Mouse (Mus musculus): ENCODE results near the gene Cers6. TPM values are rescaled to one million over a fixed set of nuclear protein-coding genes. Genes with fewer than 3 reads are reported as not detected.

The Cers6 gene
- polyA plus RNA-seq, 1 experiment, result 23.8 TPM

DNA sequence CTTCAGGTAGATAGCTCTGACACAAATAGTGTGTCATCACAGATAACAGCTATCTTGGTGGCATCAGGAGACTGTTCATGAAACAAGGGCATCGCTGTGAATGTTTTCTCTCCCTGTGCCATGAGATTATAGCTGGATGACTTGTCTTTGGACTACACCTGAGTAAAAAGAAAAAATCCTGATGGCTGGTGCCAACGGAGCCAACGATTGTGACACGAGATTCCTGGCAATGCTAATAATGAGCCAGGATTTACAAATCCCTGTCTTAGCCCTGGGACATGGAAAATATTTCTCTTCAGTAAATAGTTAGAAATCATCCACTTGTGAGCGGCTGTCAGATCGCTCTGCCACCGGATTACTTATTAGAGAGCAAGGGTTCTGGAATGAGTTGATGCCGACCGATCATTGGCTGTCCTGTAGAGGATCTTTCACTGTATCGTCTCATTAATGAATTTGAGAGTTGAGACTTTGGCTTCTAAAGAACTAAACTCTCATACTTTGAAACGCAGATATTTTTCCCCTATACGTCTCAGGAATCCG is 157.9 kb downstream of the Cers6 start:
- TF ChIP-seq POLR2A (IDR thresholded peaks at IDR 0.05; ENCODE audit: borderline replicate concordance, control insufficient read depth, low read depth, low read length) (no peak), CTCF (IDR thresholded peaks at IDR 0.05; ENCODE audit: control insufficient read depth, insufficient read depth, low read length) (no peak)
- Histone ChIP-seq H3K4me1 (ENCODE audit: control insufficient read depth, insufficient read depth, low read length) (peaks cover 3% of the 10 kb centered on the region; the same call in 1 of the 2 replicates), H3K27ac (ENCODE audit: control insufficient read depth, insufficient read depth, low read depth, low read length, poor library complexity) (no peak overlapping the region), H3K4me3 (replicated peaks; ENCODE audit: control insufficient read depth, low read depth, low read length) (no peak overlapping the region)
- WGBS, result 89% methylated on average over 13 of the region's 13 CpGs

- peaks cover 3% of the 10 kb centered on the region; the same call in 1 of the 2 replicates for H3K4me1 ChIP-seq (ENCODE audit: control insufficient read depth, insufficient read depth, low read length)
- H3K4me3 ChIP-seq (replicated peaks; ENCODE audit: control insufficient read depth, low read depth, low read length), result no peak overlapping the region
- WGBS, result 85% methylated on average over 6 of the region's 6 CpGs
- H3K27ac ChIP-seq (ENCODE audit: control insufficient read depth, insufficient read depth, low read depth, low read length, poor library complexity), result no peak overlapping the region
- TF ChIP-seq CTCF (IDR thresholded peaks at IDR 0.05; ENCODE audit: control insufficient read depth, insufficient read depth, low read length), result no peak
- no peak for TF ChIP-seq POLR2A (IDR thresholded peaks at IDR 0.05; ENCODE audit: borderline replicate concordance, control insufficient read depth, low read depth, low read length)
These were observed 158.7 kb downstream of the Cers6 start for GRCm38 (mm10) chr2:69019821-69020489.

DNA sequence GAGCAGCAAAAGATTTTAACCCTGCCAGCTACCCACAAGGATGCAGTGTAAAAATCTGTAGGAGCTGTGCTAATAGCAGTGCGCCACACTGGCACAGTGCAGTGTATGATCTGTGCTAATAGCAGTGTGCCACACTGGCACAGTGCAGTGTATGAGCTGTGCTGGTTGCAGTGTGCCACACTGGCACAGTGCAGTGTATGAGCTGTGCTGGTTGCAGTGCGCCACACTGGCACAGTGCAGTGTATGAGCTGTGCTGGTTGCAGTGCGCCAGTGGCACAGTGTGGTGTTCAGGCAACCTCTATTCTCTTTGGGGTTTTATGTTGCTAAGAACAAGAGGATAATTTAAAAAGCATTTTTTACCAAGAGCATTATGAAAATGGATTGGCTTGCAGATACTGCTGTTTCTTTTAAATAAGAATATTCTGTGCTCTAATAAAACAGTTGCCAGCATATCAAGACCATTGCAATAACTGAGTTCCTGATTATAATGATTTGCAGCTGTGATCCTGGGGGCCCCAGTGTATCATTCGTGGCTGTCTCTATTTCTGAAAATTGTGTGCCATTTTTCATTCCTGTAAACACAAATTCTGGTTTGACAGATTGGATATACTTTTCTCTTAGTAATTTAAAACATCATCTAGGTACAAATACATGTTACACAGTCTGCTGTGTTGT is 159.5 kb downstream of the Cers6 start:
- TF ChIP-seq POLR2A (IDR thresholded peaks at IDR 0.05; ENCODE audit: borderline replicate concordance, control insufficient read depth, low read depth, low read length) (no peak), CTCF (IDR thresholded peaks at IDR 0.05; ENCODE audit: control insufficient read depth, insufficient read depth, low read length) (no peak)
- 82% methylated on average over 4 of the region's 4 CpGs for WGBS
- no peak overlapping the region for H3K4me3 ChIP-seq (replicated peaks; ENCODE audit: control insufficient read depth, low read depth, low read length)

DNA sequence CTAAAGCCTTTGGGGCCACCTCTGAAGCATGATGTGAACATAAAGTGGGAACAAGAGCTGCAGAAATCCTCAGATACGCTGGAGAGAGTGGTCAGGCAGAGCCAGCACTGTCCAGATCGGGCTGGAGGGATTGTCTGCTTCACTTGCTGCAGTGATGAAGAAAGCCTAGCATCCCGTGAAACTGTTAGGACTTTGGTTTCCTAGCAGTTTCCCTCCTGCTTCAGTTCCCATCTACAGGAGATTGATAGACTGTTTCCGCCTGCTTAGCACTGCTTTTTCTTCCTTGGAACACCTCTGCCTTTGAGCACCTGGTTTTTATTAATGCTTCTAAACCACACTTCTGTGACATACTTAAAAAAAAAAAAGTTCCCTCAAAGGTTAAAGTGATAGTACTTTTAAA is 160.3 kb downstream of the Cers6 start:
- Histone ChIP-seq H3K27ac (ENCODE audit: control insufficient read depth, insufficient read depth, low read depth, low read length, poor library complexity) (no peak overlapping the region), H3K4me1 (ENCODE audit: control insufficient read depth, insufficient read depth, low read length) (no peaks in the 10 kb centered on the region), H3K4me3 (replicated peaks; ENCODE audit: control insufficient read depth, low read depth, low read length) (no peak overlapping the region)
- TF ChIP-seq POLR2A (IDR thresholded peaks at IDR 0.05; ENCODE audit: borderline replicate concordance, control insufficient read depth, low read depth, low read length) (no peak), CTCF (IDR thresholded peaks at IDR 0.05; ENCODE audit: control insufficient read depth, insufficient read depth, low read length) (no peak)
- WGBS, result 73% methylated on average over 4 of the region's 4 CpGs

More for the DNA sequence above, 159.5 kb downstream of the Cers6 start:
- peaks cover 1% of the 10 kb centered on the region; the same call in 1 of the 2 replicates for H3K4me1 ChIP-seq (ENCODE audit: control insufficient read depth, insufficient read depth, low read length)
- H3K27ac ChIP-seq (ENCODE audit: control insufficient read depth, insufficient read depth, low read depth, low read length, poor library complexity), result no peak overlapping the region

DNA sequence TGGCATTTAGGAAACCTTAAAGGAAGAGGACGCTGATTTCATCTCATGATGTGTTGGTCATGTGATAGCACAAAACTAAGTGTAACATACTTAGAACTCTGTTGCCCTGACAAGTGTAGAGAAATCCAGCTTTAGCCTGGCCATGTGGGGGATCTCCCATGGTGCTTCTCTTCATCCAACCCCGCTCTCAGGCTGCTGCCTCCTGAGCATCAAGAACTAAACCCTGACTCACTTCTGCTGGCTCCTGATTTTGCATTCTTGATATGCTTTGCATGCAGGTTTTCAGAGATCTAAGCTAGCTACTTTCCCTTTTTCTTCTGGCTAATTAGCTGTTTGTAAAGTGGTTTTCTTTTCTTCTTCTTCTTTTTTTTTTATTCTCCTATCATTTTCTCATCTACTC is 163.6 kb downstream of the Cers6 start:
- 81% methylated on average over 2 of the region's 2 CpGs for WGBS

GRCm38 (mm10) chr2:69032562-69032961 is 171.3 kb downstream of the Cers6 start:
- 78% methylated on average over 2 of the region's 2 CpGs for WGBS
- no peak overlapping the region for H3K27ac ChIP-seq (ENCODE audit: control insufficient read depth, insufficient read depth, low read depth, low read length, poor library complexity)
- no peak overlapping the region for H3K4me3 ChIP-seq (replicated peaks; ENCODE audit: control insufficient read depth, low read depth, low read length)
- TF ChIP-seq CTCF (IDR thresholded peaks at IDR 0.05; ENCODE audit: control insufficient read depth, insufficient read depth, low read length) (no peak), POLR2A (IDR thresholded peaks at IDR 0.05; ENCODE audit: borderline replicate concordance, control insufficient read depth, low read depth, low read length) (no peak)
- H3K4me1 ChIP-seq (ENCODE audit: control insufficient read depth, insufficient read depth, low read length), result no peaks in the 10 kb centered on the region

More for the DNA sequence above, 163.6 kb downstream of the Cers6 start:
- Histone ChIP-seq H3K4me1 (ENCODE audit: control insufficient read depth, insufficient read depth, low read length) (no peaks in the 10 kb centered on the region), H3K4me3 (replicated peaks; ENCODE audit: control insufficient read depth, low read depth, low read length) (no peak overlapping the region), H3K27ac (ENCODE audit: control insufficient read depth, insufficient read depth, low read depth, low read length, poor library complexity) (no peak overlapping the region)
- TF ChIP-seq POLR2A (IDR thresholded peaks at IDR 0.05; ENCODE audit: borderline replicate concordance, control insufficient read depth, low read depth, low read length) (no peak), CTCF (IDR thresholded peaks at IDR 0.05; ENCODE audit: control insufficient read depth, insufficient read depth, low read length) (no peak)

DNA sequence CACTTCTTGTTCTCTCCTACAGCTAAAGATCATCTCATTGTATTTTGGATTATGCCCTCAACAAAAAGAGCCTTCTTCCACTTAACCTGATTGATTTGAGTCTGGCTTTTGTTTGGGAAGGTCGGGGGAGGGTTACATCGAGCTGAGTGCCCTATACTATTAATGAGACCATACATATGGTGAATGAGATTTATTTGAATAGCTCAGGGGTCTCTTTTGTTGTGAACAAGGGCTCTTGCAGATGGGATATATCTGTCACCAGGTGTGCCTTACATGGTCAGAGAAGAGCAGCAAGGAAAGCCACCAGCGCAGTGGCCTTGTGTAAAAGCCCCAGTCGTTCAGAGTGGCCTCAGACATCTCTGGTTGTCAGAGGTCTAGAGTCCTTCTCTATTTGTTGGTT is 174.2 kb downstream of the Cers6 start:
- no peaks in the 10 kb centered on the region for H3K4me1 ChIP-seq (ENCODE audit: control insufficient read depth, insufficient read depth, low read length)

DNA sequence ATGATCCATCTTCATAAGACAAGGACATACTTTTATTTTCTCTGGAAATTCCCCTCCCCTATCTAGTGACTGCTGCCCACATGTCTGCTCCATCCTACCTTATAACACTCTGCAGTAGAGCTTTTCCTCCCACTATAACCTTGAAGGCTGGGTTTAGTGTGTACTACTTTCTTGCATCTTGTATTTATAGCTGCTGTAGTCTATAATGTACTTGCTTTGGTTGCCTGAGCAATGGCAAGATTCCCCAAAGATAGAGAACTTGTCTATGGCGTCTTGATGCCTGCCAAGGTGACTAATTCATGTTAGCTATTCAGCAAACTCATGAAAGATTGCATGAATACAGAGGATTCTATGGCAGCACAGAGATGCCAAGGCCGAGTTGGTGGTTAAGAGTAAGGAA is 176.1 kb downstream of the Cers6 start:
- Histone ChIP-seq H3K4me3 (replicated peaks; ENCODE audit: control insufficient read depth, low read depth, low read length) (no peak overlapping the region), H3K27ac (ENCODE audit: control insufficient read depth, insufficient read depth, low read depth, low read length, poor library complexity) (no peak overlapping the region), H3K4me1 (ENCODE audit: control insufficient read depth, insufficient read depth, low read length) (no peaks in the 10 kb centered on the region)
- no peak for TF ChIP-seq CTCF (IDR thresholded peaks at IDR 0.05; ENCODE audit: control insufficient read depth, insufficient read depth, low read length)
- no peak for TF ChIP-seq POLR2A (IDR thresholded peaks at IDR 0.05; ENCODE audit: borderline replicate concordance, control insufficient read depth, low read depth, low read length)
- 69% methylated on average over 2 of the region's 2 CpGs for WGBS

More for the DNA sequence above, 174.2 kb downstream of the Cers6 start:
- Histone ChIP-seq H3K27ac (ENCODE audit: control insufficient read depth, insufficient read depth, low read depth, low read length, poor library complexity) (no peak overlapping the region), H3K4me3 (replicated peaks; ENCODE audit: control insufficient read depth, low read depth, low read length) (no peak overlapping the region)
- WGBS, result 82% methylated on average over 4 of the region's 4 CpGs
- no peak for TF ChIP-seq POLR2A (IDR thresholded peaks at IDR 0.05; ENCODE audit: borderline replicate concordance, control insufficient read depth, low read depth, low read length)
- no peak for TF ChIP-seq CTCF (IDR thresholded peaks at IDR 0.05; ENCODE audit: control insufficient read depth, insufficient read depth, low read length)

All from bone marrow, adult 2 months (tissue).